Mouse (Mus musculus) forebrain, embryonic 14.5 days (tissue): Measurements from ENCODE around the gene Fen1. TPM values are rescaled to one million over a fixed set of nuclear protein-coding genes. Genes with fewer than 3 reads are reported as not detected.

Experiments
- ATAC-seq: fragments of 200-750 bp; cut with Nextera tagmentation; 2 replicates; pipeline ENCODE4 v1.8.0; 2017; ENCODE audit warnings: mild to moderate bottlenecking, moderate library complexity
- DNase-seq: peaks from one replicate; pipeline ENCODE4 v3.0.0-alpha.2; 2015; ENCODE audit warnings: low spot score
- H3K27ac ChIP-seq: fragments of 300-500 bp; sonication (generic); 2 replicates; pipeline ENCODE4 v1.5.1; 2014; ENCODE audit warnings: low read depth, mild to moderate bottlenecking, control low read depth, low read length, moderate library complexity
- H3K27me3 ChIP-seq: fragments of 300-500 bp; sonication (generic); replicated peaks from 2 replicates; pipeline ENCODE4 v1.6.1; 2014; ENCODE audit warnings: low read length, control low read depth, mixed read lengths; ENCODE audit not compliant: control insufficient read depth, insufficient read depth
- H3K36me3 ChIP-seq: fragments of 300-500 bp; sonication (generic); 2 replicates; pipeline ENCODE4 v1.6.1; 2014; ENCODE audit warnings: low read length, control low read depth; ENCODE audit not compliant: control insufficient read depth, insufficient read depth
- H3K4me1 ChIP-seq: fragments of 300-500 bp; sonication (generic); 2 replicates; pipeline ENCODE4 v1.6.1; 2014; ENCODE audit warnings: antibody characterized with exemption, low read length, control low read depth; ENCODE audit not compliant: control insufficient read depth, insufficient read depth
- H3K4me2 ChIP-seq: fragments of 300-500 bp; sonication (generic); 2 replicates; pipeline ENCODE4 v1.6.1; 2014; ENCODE audit warnings: mild to moderate bottlenecking, control low read depth, low read length
- H3K4me3 ChIP-seq: fragments of 300-500 bp; sonication (generic); 2 replicates; pipeline ENCODE4 v1.5.1; 2014; ENCODE audit warnings: low read depth, low read length, control low read depth
- H3K9ac ChIP-seq: fragments of 300-500 bp; sonication (generic); 2 replicates; pipeline ENCODE4 v1.6.1; 2014; ENCODE audit warnings: mild to moderate bottlenecking, low read length, control low read depth, moderate library complexity
- H3K9me3 ChIP-seq: fragments of 300-500 bp; sonication (generic); replicated peaks from 2 replicates; pipeline ENCODE4 v1.6.1; 2016; ENCODE audit warnings: low read length, control low read depth, mixed read lengths; ENCODE audit not compliant: control insufficient read depth
- WGBS: fragments of 180-500 bp; shearing (Covaris S2); extraction: QIAGEN DNeasy Blood & Tissue Kit; methylation state at CpG from one replicate; pipeline ENCODE4 v1.1.7; 2014; 5-methylcytosine and 5-hydroxymethylcytosine counted together
- polyA plus RNA-seq: library from polyadenylated mRNA; unstranded; fragments of >200 nt; fragmentation: Nextera tagmentation; extraction: Ambion mirVana; gene quantifications from 2 replicates; pipeline ENCODE4 v1.2.1, GENCODE M21; 2014

Gene Fen1
- polyA plus RNA-seq, 1 experiment from 2014 or later = 63.9 TPM

DNA sequence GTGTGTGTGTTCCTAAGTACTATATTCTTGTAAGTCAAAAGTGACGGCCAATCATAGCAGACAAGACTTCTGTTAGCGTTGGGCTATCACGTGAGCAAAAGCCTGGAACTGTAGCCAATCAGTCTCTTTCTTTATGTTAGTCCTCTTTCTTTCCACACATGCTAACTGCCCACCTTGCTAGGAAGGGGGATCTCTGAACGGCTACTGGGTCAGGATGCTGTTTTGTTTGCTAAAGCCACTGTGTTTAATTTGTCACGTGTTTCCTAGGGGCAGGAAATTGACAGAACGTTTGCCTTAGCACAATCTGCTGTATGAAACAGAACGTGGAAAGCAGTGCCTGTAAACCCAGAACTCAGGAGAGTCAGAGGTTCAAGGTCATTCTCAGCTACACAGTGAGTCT lies 21.8 kb downstream of the Fen1 start:
- Histone ChIP-seq H3K27ac (peak overlapping the region; percentile 95; the same call in 1 of the 2 replicates), H3K9me3 (no peaks in the 10 kb centered on the region), H3K36me3 (peaks cover 24% of the 10 kb centered on the region), H3K27me3 (no peaks in the 10 kb centered on the region), H3K4me1 (peaks cover 15% of the 10 kb centered on the region), H3K4me2 (peak overlapping the region; percentile 92), H3K9ac (peak overlapping the region; percentile 10; the same call in 1 of the 2 replicates), H3K4me3 (peak overlapping the region; percentile 90)
- ATAC-seq (no peak), DNase-seq (no peak)
- 31% methylated on average over 7 of the region's 7 CpGs for WGBS

- no peaks in the 10 kb centered on the region for H3K9me3 ChIP-seq
- no peaks in the 10 kb centered on the region for H3K27me3 ChIP-seq
- H3K4me2 ChIP-seq = no peak overlapping the region
- 88% methylated on average over 7 of the region's 7 CpGs for WGBS
- no peak overlapping the region for H3K9ac ChIP-seq
- DNase-seq (no peak), ATAC-seq (no peak)
- no peak overlapping the region for H3K27ac ChIP-seq
- H3K4me3 ChIP-seq = no peak overlapping the region
- H3K4me1 ChIP-seq = peaks cover 15% of the 10 kb centered on the region
- peaks cover 15% of the 10 kb centered on the region for H3K36me3 ChIP-seq
Observed at GRCm38 (mm10) chr19:10181225-10181624, 22.7 kb downstream of the Fen1 start.

- no peak for ATAC-seq
- H3K27me3 ChIP-seq = no peaks in the 10 kb centered on the region
- no peaks in the 10 kb centered on the region for H3K36me3 ChIP-seq
- WGBS = 73% methylated on average over 7 of the region's 7 CpGs
- no peak overlapping the region for H3K4me3 ChIP-seq
- no peak overlapping the region for H3K27ac ChIP-seq
- H3K4me2 ChIP-seq = no peak overlapping the region
- H3K4me1 ChIP-seq = no peaks in the 10 kb centered on the region
- no peak for DNase-seq
- no peak overlapping the region for H3K9ac ChIP-seq
- H3K9me3 ChIP-seq = no peaks in the 10 kb centered on the region
Observed at GRCm38 (mm10) chr19:10176941-10177372, 27.0 kb downstream of the Fen1 start.

DNA sequence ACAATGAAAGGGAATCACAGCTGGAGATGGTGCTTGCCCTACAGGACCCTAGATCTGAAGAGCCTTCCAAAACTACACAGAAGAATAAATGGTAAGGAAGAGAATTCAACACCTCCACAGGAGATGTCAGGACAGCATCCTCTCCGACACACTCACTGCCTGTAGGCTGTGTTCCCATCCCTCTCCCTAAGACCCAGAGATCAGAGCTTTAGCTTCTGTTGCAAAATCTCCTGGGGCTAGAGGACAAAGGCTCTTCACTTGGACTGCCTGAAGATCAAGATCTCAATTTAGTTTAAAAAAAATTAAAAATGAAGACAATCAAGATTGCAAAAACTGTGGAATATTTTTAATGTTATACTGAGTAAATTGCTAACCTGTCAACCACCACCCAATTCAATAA lies 27.5 kb downstream of the Fen1 start:
- Histone ChIP-seq H3K4me1 (no peaks in the 10 kb centered on the region), H3K27me3 (no peaks in the 10 kb centered on the region), H3K27ac (no peak overlapping the region), H3K9me3 (no peaks in the 10 kb centered on the region), H3K36me3 (no peaks in the 10 kb centered on the region), H3K9ac (no peak overlapping the region), H3K4me3 (no peak overlapping the region), H3K4me2 (no peak overlapping the region)
- 66% methylated on average over 1 of the region's 1 CpGs for WGBS
- DNase-seq = no peak
- ATAC-seq = no peak

- H3K27ac ChIP-seq = no peak overlapping the region
- H3K9me3 ChIP-seq = no peaks in the 10 kb centered on the region
- no peak overlapping the region for H3K4me3 ChIP-seq
- no peaks in the 10 kb centered on the region for H3K27me3 ChIP-seq
- no peaks in the 10 kb centered on the region for H3K36me3 ChIP-seq
- DNase-seq = no peak
- H3K9ac ChIP-seq = no peak overlapping the region
- no peak for ATAC-seq
- whole genome bisulfite sequencing = 87% methylated on average over 4 of the region's 4 CpGs
- H3K4me1 ChIP-seq = no peaks in the 10 kb centered on the region
- no peak overlapping the region for H3K4me2 ChIP-seq
Observed at GRCm38 (mm10) chr19:10174956-10175355, 29.0 kb downstream of the Fen1 start.

- WGBS = 92% methylated on average over 7 of the region's 7 CpGs
- no peaks in the 10 kb centered on the region for H3K4me1 ChIP-seq
Observed at GRCm38 (mm10) chr19:10173844-10174539, 30.0 kb downstream of the Fen1 start.

GRCm38 (mm10) chr19:10173116-10173718 lies 30.8 kb downstream of the Fen1 start:
- H3K4me3 ChIP-seq = no peak overlapping the region
- H3K27ac ChIP-seq = no peak overlapping the region
- 93% methylated on average over 5 of the region's 5 CpGs for WGBS
- ATAC-seq (no peak), DNase-seq (no peak)
- no peaks in the 10 kb centered on the region for H3K36me3 ChIP-seq
- no peaks in the 10 kb centered on the region for H3K27me3 ChIP-seq
- no peak overlapping the region for H3K4me2 ChIP-seq
- no peak overlapping the region for H3K9ac ChIP-seq
- H3K9me3 ChIP-seq = no peaks in the 10 kb centered on the region
- H3K4me1 ChIP-seq = no peaks in the 10 kb centered on the region

More at GRCm38 (mm10) chr19:10173844-10174539, 30.0 kb downstream of the Fen1 start:
- DNase-seq (no peak), ATAC-seq (no peak)
- H3K4me3 ChIP-seq = no peak overlapping the region
- no peaks in the 10 kb centered on the region for H3K36me3 ChIP-seq
- no peaks in the 10 kb centered on the region for H3K9me3 ChIP-seq
- H3K9ac ChIP-seq = no peak overlapping the region
- no peaks in the 10 kb centered on the region for H3K27me3 ChIP-seq
- H3K4me2 ChIP-seq = no peak overlapping the region
- no peak overlapping the region for H3K27ac ChIP-seq

- H3K27ac ChIP-seq = no peak overlapping the region
- no peaks in the 10 kb centered on the region for H3K27me3 ChIP-seq
- H3K4me3 ChIP-seq = no peak overlapping the region
- no peaks in the 10 kb centered on the region for H3K4me1 ChIP-seq
- H3K9me3 ChIP-seq = no peaks in the 10 kb centered on the region
- DNase-seq = no peak
- no peaks in the 10 kb centered on the region for H3K36me3 ChIP-seq
- H3K4me2 ChIP-seq = no peak overlapping the region
- no peak overlapping the region for H3K9ac ChIP-seq
- no peak for ATAC-seq
Observed at GRCm38 (mm10) chr19:10171846-10172245, 32.1 kb downstream of the Fen1 start.

DNA sequence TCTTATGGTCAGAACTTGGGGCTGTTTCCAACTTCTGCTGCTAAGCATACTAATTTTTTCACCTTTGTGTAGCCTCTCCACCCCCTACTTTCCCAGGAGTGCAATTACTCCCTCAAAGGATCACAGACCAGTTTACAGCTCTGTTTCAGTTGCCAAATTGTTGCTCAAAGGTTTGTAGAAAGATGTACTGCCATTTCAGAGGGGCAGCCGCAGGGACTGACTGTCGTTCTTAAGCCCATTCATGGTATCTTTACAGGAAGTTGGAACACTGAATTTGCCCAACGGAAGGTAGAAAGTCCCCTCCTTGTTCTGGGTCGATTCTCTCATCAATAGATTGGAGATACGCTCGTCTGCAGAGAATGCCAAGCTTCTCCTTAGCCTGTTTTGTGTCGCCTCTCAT lies 32.6 kb downstream of the Fen1 start:
- 82% methylated on average over 7 of the region's 7 CpGs for WGBS
- Histone ChIP-seq H3K9me3 (no peaks in the 10 kb centered on the region), H3K27ac (no peak overlapping the region), H3K4me1 (no peaks in the 10 kb centered on the region), H3K36me3 (no peaks in the 10 kb centered on the region), H3K4me3 (no peak overlapping the region), H3K4me2 (no peak overlapping the region), H3K9ac (no peak overlapping the region), H3K27me3 (no peaks in the 10 kb centered on the region)
- DNase-seq (no peak), ATAC-seq (no peak)
